Mouse (Mus musculus) thymus, adult 2 months (tissue): ENCODE results near the gene Adamts2.

ENCODE experiments used
- CTCF ChIP-seq: fragments of 200-500 bp; IDR thresholded peaks from 2 replicates; pipeline ENCODE4 v1.5.1; 2012; ENCODE audit warnings: mild to moderate bottlenecking, control low read depth, low read length, moderate library complexity, borderline replicate concordance; ENCODE audit not compliant: control insufficient read depth, poor library complexity, insufficient read depth; ENCODE audit errors: extremely low read depth
- POLR2A ChIP-seq: fragments of 200-500 bp; IDR thresholded peaks from 2 replicates; pipeline ENCODE4 v1.6.1; 2012; ENCODE audit warnings: mild to moderate bottlenecking, low read length, control low read depth, moderate library complexity; ENCODE audit not compliant: control insufficient read depth, poor library complexity, insufficient read depth; ENCODE audit errors: extremely low read depth

DNA sequence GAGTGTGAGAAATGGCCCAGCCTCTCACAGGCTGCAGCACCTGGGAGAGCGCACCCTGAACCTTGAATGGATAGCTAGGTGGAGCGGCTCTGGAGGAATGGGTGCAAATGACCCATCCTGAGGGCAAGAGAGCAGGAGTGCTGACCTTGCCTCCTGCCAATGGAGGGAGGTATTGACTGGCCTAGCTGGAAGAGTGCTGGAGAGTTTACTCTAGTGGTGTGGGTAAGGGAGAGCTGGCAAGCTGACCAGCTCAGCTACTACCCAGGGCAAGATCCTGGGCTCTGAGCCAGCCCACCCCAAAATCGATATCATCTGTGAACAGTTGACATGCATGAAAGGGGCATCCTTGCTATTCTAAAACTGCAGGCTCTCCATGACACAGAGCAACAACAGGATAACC lies 244.1 kb downstream of the Adamts2 start:
- TF ChIP-seq CTCF (no peak), POLR2A (no peak)
